Mouse (Mus musculus): ENCODE data around the gene Marveld1. TPM values are rescaled to one million over a fixed set of nuclear protein-coding genes. Genes with fewer than 3 reads are reported as not detected.

Gene Marveld1
- total and polyA plus RNA-seq, 3 experiments = 9.7 to 24.4 TPM; not detected in 1

DNA sequence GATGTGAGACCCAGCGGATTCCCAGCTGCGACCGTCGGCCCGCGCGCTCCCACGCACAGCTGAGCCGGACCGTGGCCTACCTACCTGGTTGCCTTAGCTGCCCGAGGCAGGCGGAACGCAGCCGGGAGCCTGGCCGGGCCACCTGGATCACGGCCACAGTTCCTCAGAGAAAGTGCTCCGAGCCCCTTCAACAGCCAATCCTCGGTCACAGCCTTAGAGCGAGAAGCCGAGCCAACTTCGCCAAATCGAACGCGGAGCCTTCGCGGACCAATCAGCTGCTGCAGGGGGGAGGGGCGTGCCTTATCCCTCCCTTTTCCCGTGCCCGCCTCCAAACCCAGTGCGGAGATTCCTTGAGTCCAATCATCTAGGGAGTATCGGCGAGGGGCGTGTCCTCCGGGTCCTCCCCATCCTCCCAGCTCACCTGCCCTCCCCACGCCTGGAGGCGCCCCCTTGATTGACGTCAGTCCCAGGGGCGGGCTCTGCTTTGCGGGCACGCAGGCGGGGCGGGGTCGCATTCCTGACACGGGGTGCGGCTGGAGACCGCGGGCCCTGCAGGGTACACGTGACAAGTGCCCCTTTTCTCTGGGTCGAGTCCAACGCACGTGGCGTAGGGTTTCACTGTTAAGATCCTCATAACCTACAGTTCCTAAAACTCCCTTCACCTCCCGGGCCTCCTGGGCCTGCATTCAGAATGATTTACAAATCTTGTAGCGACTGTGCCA is 18.3 kb upstream of the Marveld1 start, which contains the start of gene Avpi1 (continued):
- TF ChIP-seq CHD2 (IDR thresholded peaks at IDR 0.05; ENCODE audit: low read length) = peak; percentile 26; the same call in 1 of the 2 replicates
- peak; percentile 95 for TF ChIP-seq USF1 (IDR thresholded peaks at IDR 0.05; ENCODE audit: low read depth, low read length)
- peak; percentile 100 for TF ChIP-seq MAX (IDR thresholded peaks at IDR 0.05; ENCODE audit: low read length)
- no peak for TF ChIP-seq TAL1 (IDR thresholded peaks at IDR 0.05; ENCODE audit: low read length)

DNA sequence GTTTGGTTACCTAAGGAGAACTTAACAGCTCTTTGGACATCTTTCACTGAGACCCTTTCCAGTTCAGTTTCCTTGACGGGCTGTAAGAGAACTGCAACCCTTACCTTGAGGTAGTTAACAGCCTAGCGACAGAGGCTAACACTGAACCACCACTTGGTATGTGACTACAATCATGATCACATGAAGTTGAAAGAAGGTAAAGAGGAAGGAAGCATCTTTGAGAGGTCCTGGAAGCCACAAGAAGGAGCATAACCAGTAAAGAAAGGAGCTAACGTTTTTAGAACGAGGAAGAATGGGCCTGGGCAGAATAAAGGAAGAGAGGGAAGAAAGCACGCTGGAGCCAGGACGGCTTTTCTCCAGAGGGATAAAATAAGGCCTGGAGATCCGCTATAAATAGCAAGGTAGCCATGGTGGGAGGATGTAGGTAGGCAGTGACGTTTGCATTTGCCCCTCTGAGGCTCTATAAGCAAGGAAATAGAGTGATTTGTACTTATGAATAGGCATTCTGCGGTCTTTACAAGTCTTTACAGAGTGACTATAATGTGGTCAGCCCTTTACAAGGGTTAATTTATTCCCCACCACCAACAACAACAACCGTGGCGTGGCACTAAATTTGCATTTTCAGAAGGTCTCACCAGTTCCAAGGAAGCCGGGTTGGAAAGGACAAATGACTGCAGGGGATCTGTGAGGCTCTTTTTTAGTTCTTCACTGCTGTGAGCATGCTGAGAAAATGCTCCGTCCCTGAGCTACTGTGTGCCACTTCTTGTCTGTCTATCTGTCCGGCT is 17.5 kb upstream of the Marveld1 start:
- peaks cover 0 to 47% of the 10 kb centered on the region in 2 experiments; a peak in 2 of 4 replicates for H3K36me3 ChIP-seq (ENCODE audit: control insufficient read depth in 1 of 2, insufficient read depth in 2 of 2, low read length in 2 of 2)
- H3K9me3 ChIP-seq (replicated peaks; ENCODE audit: insufficient read depth, low read length) = no peaks in the 10 kb centered on the region
- peak overlapping the region; percentile 96 for H3K27ac ChIP-seq (ENCODE audit: control insufficient read depth, low read depth, low read length)
- no peak for DNase-seq (ENCODE audit: low read depth, low spot score)
- peak overlapping the region; percentile 30 to 42 for H3K4me3 ChIP-seq (ENCODE audit: control insufficient read depth in 1 of 2, insufficient read depth in 1 of 2, low read depth in 2 of 2, low read length in 2 of 2)
- no peaks in the 10 kb centered on the region for H3K27me3 ChIP-seq (ENCODE audit: control insufficient read depth in 1 of 2, insufficient read depth in 2 of 2, low read length in 2 of 2)
- peaks cover 21 to 48% of the 10 kb centered on the region in 2 experiments for H3K4me1 ChIP-seq (ENCODE audit: control insufficient read depth in 1 of 2, insufficient read depth in 2 of 2, low read length in 2 of 2)
- H3K79me2 ChIP-seq (ENCODE audit: control insufficient read depth, insufficient read depth, low read length, poor library complexity) = peaks cover 6% of the 10 kb centered on the region
- peak overlapping the region; percentile 78 for H3K9ac ChIP-seq (ENCODE audit: control insufficient read depth, low read depth, low read length, poor library complexity, severe bottlenecking)
- TF ChIP-seq MAX (IDR thresholded peaks at IDR 0.05; ENCODE audit: low read length) (no peak), KAT2A (conservative IDR thresholded peaks at IDR 0.05; ENCODE audit: low read depth, low read length) (peak; percentile 1; the same call in 1 of the 2 replicates), ELF1 (IDR thresholded peaks at IDR 0.05; ENCODE audit: low read depth, low read length) (no peak), CHD2 (IDR thresholded peaks at IDR 0.05; ENCODE audit: low read length) (no peak), GABPA (IDR thresholded peaks at IDR 0.05; ENCODE audit: low read depth, low read length) (0 out of 2 replicates have a peak, but pooled peaks have one; percentile 27), POLR2AphosphoS5 (IDR thresholded peaks at IDR 0.05; ENCODE audit: borderline replicate concordance, low read depth, low read length) (peak; percentile 33; the same call in 1 of the 2 replicates), ZKSCAN1 (IDR thresholded peaks at IDR 0.05; ENCODE audit: low read depth, low read length) (0 out of 2 replicates have a peak, but pooled peaks have one; percentile 25), MXI1 (IDR thresholded peaks at IDR 0.05; ENCODE audit: low read depth, low read length) (peak; percentile 29; the same call in 1 of the 2 replicates), TBP (IDR thresholded peaks at IDR 0.05; ENCODE audit: low read depth, low read length) (peak; percentile 61), CTCF (IDR thresholded peaks at IDR 0.05 in 2 of 3, conservative IDR thresholded peaks at IDR 0.05 in 1 of 3; ENCODE audit: control insufficient read depth in 1 of 3, insufficient read depth in 1 of 3, low read depth in 2 of 3, low read length in 3 of 3, poor library complexity in 1 of 3, severe bottlenecking in 1 of 3) (no peak), UBTF (IDR thresholded peaks at IDR 0.05; ENCODE audit: borderline replicate concordance, insufficient read depth, low read depth, low read length) (no peak), NELFE (IDR thresholded peaks at IDR 0.05; ENCODE audit: low read depth, low read length) (no peak), USF1 (IDR thresholded peaks at IDR 0.05; ENCODE audit: low read depth, low read length) (no peak), JUND (IDR thresholded peaks at IDR 0.05; ENCODE audit: low read depth, low read length) (peak; percentile 59; the same call in 1 of the 2 replicates), RCOR1 (IDR thresholded peaks at IDR 0.05; ENCODE audit: low read depth, low read length) (peak; percentile 0; the same call in 1 of the 2 replicates), E2F4 (IDR thresholded peaks at IDR 0.05; ENCODE audit: borderline replicate concordance, low read depth, low read length) (0 out of 2 replicates have a peak, but pooled peaks have one; percentile 8), SMC3 (IDR thresholded peaks at IDR 0.05; ENCODE audit: low read depth, low read length) (0 out of 2 replicates have a peak, but pooled peaks have one; percentile 5), NRF1 (IDR thresholded peaks at IDR 0.05; ENCODE audit: insufficient read depth, low read depth, low read length, poor library complexity, severe bottlenecking) (no peak), ZNF384 (IDR thresholded peaks at IDR 0.05; ENCODE audit: low read depth, low read length) (0 out of 2 replicates have a peak, but pooled peaks have one; percentile 41), SIN3A (IDR thresholded peaks at IDR 0.05; ENCODE audit: low read length) (peak; percentile 46; the same call in 1 of the 2 replicates), ZC3H11A (IDR thresholded peaks at IDR 0.05; ENCODE audit: low read depth, low read length) (no peak), MYC (IDR thresholded peaks at IDR 0.05; ENCODE audit: low read depth, low read length) (no peak), USF2 (IDR thresholded peaks at IDR 0.05; ENCODE audit: borderline replicate concordance in 1 of 2, insufficient read depth in 1 of 2, low read depth in 1 of 2, low read length in 2 of 2) (no peak), GATA1 (IDR thresholded peaks at IDR 0.05; ENCODE audit: low read depth, low read length) (no peak), ETS1 (IDR thresholded peaks at IDR 0.05; ENCODE audit: low read depth, low read length) (no peak; the same call in 1 of the 2 replicates), BHLHE40 (IDR thresholded peaks at IDR 0.05; ENCODE audit: borderline replicate concordance, low read depth, low read length) (no peak), POLR2A (IDR thresholded peaks at IDR 0.05; ENCODE audit: control insufficient read depth in 1 of 2, insufficient read depth in 1 of 2, low read depth in 1 of 2, low read length in 2 of 2, poor library complexity in 1 of 2) (peak in 1 of 2 experiments; percentile 20; a peak in 2 of 4 replicates), ZMIZ1 (IDR thresholded peaks at IDR 0.05; ENCODE audit: low read depth, low read length) (peak; percentile 85), TAL1 (IDR thresholded peaks at IDR 0.05; ENCODE audit: low read length) (no peak), MAZ (IDR thresholded peaks at IDR 0.05; ENCODE audit: low read depth, low read length) (no peak; the same call in 1 of the 2 replicates)

All from MEL (cell line).